Mouse (Mus musculus): ENCODE measurements at regions not wholly inside any gene's neighbourhood (a gene's known extent, or its start where the extent isn't known, plus 50 kb on each side); places are given as distances from the start of the nearest gene placed in this dataset.

- TF ChIP-seq GATA1 (IDR thresholded peaks at IDR 0.05; ENCODE audit: low read length): no peak
Measured at GRCm38 (mm10) chr6:31211091-31211490, 187.4 kb upstream of the Mkln1 start.

DNA sequence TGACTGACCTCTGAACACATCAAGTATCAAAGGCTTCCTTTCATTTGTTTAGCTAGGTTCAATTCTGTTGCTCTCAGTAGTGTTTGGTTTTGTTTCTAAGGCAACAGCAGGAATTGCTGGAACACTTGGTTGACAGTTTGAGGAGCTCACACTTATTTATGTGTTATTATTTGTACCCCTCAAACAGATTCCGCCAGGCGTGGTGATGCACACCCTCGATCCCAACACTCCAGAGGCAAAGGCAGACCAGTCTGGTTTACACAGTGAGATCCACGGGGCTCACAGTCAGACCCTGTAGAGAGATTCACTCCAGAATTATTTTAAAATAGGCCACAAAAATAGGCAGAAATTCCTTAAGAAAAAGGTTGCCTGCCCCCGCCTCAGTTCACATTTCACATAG, 186.9 kb upstream of the Mkln1 start:
- no peak for TF ChIP-seq GATA1 (IDR thresholded peaks at IDR 0.05; ENCODE audit: low read length)

DNA sequence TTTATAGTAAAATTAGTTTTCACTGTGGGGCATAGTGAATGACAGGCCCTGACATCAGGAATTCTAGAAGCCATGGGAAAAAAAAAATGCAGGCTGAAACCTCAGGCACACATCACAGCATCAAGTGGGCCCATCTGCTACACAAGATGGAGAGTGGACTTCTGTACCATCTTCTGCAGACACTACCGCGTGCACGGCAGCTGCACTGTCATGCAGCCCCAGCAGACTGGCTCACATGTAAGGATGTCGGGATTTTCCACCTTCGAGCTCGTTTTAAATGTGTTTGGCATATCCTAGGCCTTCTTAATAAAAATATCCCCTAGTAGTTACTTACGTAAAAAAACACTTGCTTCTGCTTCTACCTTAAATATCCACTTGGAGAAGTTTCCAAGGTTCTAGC, 186.5 kb upstream of the Mkln1 start:
- TF ChIP-seq GATA1 (IDR thresholded peaks at IDR 0.05; ENCODE audit: low read length): no peak

- no peak for TF ChIP-seq GATA1 (IDR thresholded peaks at IDR 0.05; ENCODE audit: low read length)
Measured at GRCm38 (mm10) chr6:31212694-31213093, 185.8 kb upstream of the Mkln1 start.

DNA sequence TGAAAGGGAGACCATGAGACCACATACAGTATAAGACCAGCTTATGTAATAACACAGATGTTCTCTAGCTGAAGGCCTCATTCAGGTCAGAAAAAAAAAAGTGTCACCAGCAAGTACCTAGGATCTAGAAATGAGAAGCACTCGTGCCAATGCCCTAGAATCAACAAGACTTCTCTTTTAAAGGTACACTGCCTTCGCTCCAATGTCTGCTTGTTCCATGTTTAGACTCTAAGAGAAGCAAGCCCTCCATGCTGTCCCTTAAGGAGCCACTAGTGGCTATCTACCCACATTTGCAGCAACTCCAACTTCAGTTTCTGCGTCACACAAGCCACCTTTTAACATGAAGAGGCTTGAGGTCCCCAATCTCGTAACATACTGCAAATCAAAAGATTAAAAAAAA, 185.4 kb upstream of the Mkln1 start:
- TF ChIP-seq GATA1 (IDR thresholded peaks at IDR 0.05; ENCODE audit: low read length): no peak

DNA sequence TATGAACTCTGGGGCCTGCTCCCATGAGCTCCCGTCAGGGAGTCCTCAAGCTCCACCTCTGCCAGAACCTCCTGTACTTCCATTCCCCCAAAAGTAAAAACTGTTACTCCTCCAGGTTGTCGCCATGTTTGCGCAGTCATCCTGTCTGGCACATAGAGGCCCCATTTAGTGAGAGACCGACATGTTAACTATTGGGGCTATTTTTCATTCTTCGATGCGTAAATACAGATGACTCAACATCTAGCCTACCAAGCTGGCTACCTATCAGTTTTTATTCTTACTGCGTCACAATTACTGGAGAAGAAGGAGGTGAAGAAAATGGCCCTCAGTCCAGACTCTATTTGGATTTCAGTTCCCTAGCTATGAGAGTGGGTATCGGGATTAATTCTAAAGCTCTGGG, 182.9 kb upstream of the Mkln1 start:
- TF ChIP-seq GATA1 (IDR thresholded peaks at IDR 0.05; ENCODE audit: low read length): no peak

- no peak for TF ChIP-seq GATA1 (IDR thresholded peaks at IDR 0.05; ENCODE audit: low read length)
Measured at GRCm38 (mm10) chr6:31216206-31217059, 182.1 kb upstream of the Mkln1 start.

GRCm38 (mm10) chr6:31217060-31217541, 181.4 kb upstream of the Mkln1 start:
- TF ChIP-seq GATA1 (IDR thresholded peaks at IDR 0.05; ENCODE audit: low read length): no peak

- TF ChIP-seq GATA1 (IDR thresholded peaks at IDR 0.05; ENCODE audit: low read length): no peak
Measured at GRCm38 (mm10) chr6:31217641-31218138, 180.8 kb upstream of the Mkln1 start.

DNA sequence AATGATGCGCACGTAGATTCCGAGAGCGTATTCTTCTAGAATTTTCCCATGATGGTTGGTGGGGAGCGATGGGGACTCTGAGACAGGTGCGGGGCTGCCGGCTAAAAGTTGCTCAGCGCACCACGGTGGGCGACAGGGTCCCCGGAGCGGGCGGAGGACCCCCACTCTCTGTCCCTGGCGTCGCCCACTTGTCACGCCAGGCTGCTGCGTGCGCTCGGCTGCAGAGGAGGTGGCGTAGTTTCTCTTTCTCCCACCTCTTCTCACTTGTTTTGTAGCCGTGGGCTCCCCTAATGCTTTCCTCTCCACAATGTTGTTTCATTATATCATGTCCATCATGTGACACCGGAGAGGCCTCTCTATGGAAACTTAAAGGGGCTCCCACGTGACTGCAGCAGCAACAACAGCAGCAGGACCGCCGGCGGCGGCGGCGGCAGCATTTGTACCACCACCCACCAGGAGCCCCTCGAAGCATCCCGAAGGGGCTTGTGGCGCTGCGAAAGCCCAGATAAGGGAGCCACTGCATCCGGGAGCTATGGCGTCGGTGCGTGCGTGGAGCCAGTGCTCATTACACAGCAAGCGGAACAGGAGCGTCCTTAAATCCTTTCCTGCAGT, 180.3 kb upstream of the Mkln1 start:
- no peak for TF ChIP-seq GATA1 (IDR thresholded peaks at IDR 0.05; ENCODE audit: low read length)

- no peak for TF ChIP-seq GATA1 (IDR thresholded peaks at IDR 0.05; ENCODE audit: low read length)
Measured at GRCm38 (mm10) chr6:31218880-31219279, 179.7 kb upstream of the Mkln1 start.

DNA sequence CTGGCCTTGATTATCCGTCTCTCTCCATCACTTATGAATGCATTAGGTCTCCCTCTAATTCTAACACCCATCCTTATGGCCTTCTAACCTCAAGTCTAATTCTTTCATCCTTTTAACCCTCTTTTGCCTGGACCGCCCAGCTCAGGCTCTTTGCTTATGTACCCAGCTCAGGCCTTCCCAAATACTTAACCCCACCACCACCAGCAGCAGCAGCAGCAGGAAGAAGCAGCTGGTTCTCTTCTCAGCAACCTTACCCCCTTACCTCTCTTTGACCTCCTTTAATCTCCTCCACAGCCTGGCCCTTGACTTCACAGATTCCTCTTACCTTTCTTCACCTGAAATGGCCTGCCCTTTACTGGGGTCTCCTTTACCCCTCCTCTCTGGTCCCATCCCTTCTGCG, 178.8 kb upstream of the Mkln1 start:
- no peak for TF ChIP-seq GATA1 (IDR thresholded peaks at IDR 0.05; ENCODE audit: low read length)

DNA sequence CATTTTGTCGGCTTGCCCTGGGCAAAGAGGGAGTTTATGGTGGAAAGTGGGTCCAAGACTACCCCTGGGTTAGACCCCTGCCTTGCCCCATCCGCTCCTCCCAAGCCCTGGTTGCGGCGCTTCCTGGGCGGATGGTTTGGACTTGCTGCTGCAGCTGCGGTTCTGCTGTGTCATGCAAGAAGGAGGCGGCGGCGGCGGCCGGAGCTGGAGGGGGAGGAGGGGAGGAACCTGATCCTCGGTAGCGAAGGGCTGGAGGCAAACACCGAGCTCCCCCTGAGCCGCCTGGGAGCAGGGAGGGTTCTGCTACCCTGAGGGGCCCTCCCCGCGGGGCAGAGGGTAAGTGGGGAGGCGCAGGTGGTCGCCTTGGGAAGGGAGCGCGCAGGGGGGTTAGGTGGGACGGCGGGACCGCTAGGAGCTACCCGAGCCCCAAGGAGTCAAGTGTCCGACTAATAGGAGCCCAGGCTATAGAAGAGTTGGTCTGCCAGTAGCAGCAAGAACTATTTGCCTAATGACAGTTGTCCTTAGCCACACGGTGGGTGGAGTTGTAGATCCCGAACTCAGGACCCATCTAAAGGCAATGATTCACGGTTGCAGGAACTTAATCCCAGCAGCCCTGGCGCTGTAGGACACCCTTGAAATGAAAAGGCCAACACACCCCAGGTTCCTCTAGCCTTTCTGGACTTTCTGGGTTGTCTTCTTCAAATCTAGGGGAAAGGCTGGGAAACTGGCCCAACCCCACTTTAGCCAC, 178.2 kb upstream of the Mkln1 start:
- TF ChIP-seq GATA1 (IDR thresholded peaks at IDR 0.05; ENCODE audit: low read length): no peak

DNA sequence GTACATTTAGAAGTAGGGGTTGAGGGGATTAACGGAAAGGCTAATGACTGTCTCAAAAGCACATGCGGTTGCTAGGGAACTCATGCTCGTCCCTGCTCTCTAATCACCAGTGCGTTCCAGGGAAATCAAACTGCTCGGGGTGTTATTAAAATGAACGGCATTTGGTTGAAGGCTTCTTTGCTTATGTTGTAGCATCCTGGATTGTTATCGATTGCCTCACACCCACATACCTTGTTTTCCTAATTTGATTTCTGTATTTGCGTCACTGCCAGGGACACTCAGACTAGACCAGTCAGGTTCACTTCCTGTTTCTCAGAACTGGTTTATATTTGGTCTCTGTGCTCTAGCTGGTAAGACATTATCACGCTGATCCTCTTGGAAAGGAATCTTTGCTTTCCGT, 177.0 kb upstream of the Mkln1 start:
- no peak for TF ChIP-seq GATA1 (IDR thresholded peaks at IDR 0.05; ENCODE audit: low read length)

DNA sequence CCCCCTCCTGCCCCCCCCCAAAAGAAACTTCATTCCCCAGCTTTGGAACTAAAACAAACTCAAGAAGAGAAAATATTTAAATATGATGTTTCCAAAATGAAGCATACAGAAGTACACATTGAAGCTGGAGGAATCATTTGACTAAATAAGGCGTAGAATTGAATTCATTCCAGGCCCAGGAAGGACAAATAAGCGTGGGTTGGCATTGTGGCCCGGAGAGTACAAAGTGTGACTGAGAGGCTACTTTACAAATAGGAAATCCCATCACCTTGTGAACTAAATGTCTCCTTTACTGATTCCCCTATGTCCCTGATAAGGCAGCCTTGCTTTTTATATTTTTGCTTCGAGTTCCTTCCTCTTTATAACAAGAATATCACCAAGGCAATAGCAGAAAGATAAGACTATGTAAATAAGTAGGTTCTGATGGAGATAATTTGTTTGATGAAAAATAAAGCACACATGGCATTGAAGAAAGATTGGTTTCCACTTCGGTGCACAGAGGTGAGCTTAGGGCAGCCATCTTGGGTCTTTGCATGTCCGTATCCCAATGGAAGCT, 176.4 kb upstream of the Mkln1 start:
- TF ChIP-seq GATA1 (IDR thresholded peaks at IDR 0.05; ENCODE audit: low read length): no peak

- no peak for TF ChIP-seq GATA1 (IDR thresholded peaks at IDR 0.05; ENCODE audit: low read length)
Measured at GRCm38 (mm10) chr6:31227406-31227805, 171.1 kb upstream of the Mkln1 start.
